In genomic region chr4:123254617-123255016, GRCm38 (mm10) we compare ENCODE assay signal across 9 mouse cellular contexts. TPM values are rescaled to one million over a fixed set of nuclear protein-coding genes. Genes with fewer than 3 reads are reported as not detected.
DNase-seq lines count a peak whose midpoint lies in the region; ATAC-seq and TF ChIP-seq lines count a peak whose summit lies in the region.
"Had no signal": no experiment of that assay in that cellular context is flagged by ENCODE, and none has a peak within 500 bp of the region (broad histone marks: within the 10 kb centered on the region; RNA-seq: fewer than 3 reads in every experiment).

No protein-coding gene starts in this region.

- intact Hi-C loops in gastrocnemius, adult 2 months (cut with DNase I), result loop anchor here (1.0 to 10.0 kb wide), 2 partner anchors 35 to 100 kb away; no protein-coding TSS in a partner anchor

- H3K27ac ChIP-seq in gastrocnemius, adult 2 months, result no peak overlapping the region
- no peak overlapping the region for H3K27ac ChIP-seq in midbrain, embryonic 11.5 days (ENCODE audit: low read depth, low read length)
- no peak overlapping the region for H3K27ac ChIP-seq in midbrain, embryonic 10.5 days (replicated peaks)
- H3K27ac ChIP-seq: lung, embryonic 15.5 days had no signal

- no peaks in the 10 kb centered on the region for H3K27me3 ChIP-seq in midbrain, embryonic 11.5 days (ENCODE audit: control insufficient read depth, insufficient read depth, low read length)
- H3K27me3 ChIP-seq in midbrain, embryonic 10.5 days (ENCODE audit: low read depth, poor library complexity, severe bottlenecking), result no peaks in the 10 kb centered on the region
- H3K27me3 ChIP-seq: lung, embryonic 15.5 days had no signal

- no peak overlapping the region for H3K4me2 ChIP-seq in midbrain, embryonic 11.5 days
- H3K4me2 ChIP-seq: lung, embryonic 15.5 days had no signal

- H3K9me3 ChIP-seq in midbrain, embryonic 11.5 days (ENCODE audit: control insufficient read depth, low read length), result no peaks in the 10 kb centered on the region
- H3K9me3 ChIP-seq in midbrain, embryonic 10.5 days (replicated peaks), result no peaks in the 10 kb centered on the region
- H3K9me3 ChIP-seq: lung, embryonic 15.5 days had no signal

- no peaks in the 10 kb centered on the region for H3K4me1 ChIP-seq in midbrain, embryonic 11.5 days (ENCODE audit: control insufficient read depth, insufficient read depth, low read length)
- H3K4me1 ChIP-seq in midbrain, embryonic 10.5 days, result no peaks in the 10 kb centered on the region

- TF ChIP-seq CTCF in gastrocnemius, adult 2 months (IDR thresholded peaks at IDR 0.05), result peak; percentile 80

- peak; percentile 38; the same call in 1 of the 2 replicates for ATAC-seq in midbrain, embryonic 11.5 days (ENCODE audit: low FRiP score)
- peak; percentile 88 for ATAC-seq in erythroblast, adult 5-6 weeks (replicated peaks; ENCODE audit: low FRiP score, poor library complexity, severe bottlenecking)

- H3K36me3 ChIP-seq in midbrain, embryonic 11.5 days (ENCODE audit: control insufficient read depth, insufficient read depth, low read length), result no peaks in the 10 kb centered on the region
- no peaks in the 10 kb centered on the region for H3K36me3 ChIP-seq in midbrain, embryonic 10.5 days
- H3K36me3 ChIP-seq: lung, embryonic 15.5 days had no signal

- DNase-seq in gastrocnemius, adult 2 months, result no peak
- no peak for DNase-seq in gastrocnemius, adult 8-10 months (ENCODE audit: low spot score in 2 of 2)
- DNase-seq in midbrain, embryonic 11.5 days (ENCODE audit: low spot score, missing footprints), result no peak
- DNase-seq in midbrain, embryonic 10.5 days (ENCODE audit: low spot score), result no peak
- peak; percentile 79 for DNase-seq in mesoderm, embryonic 11.5 days (ENCODE audit: low read depth, low spot score)
- DNase-seq in ovary, adult 18-20 months (ENCODE audit: low spot score), result no peak
- DNase-seq in urinary bladder, postnatal 4 days (ENCODE audit: low spot score in 2 of 2), result no peak

- WGBS in midbrain, embryonic 11.5 days, result 22% methylated on average over 5 of the region's 5 CpGs
- WGBS in midbrain, embryonic 10.5 days, result 35% methylated on average over 5 of the region's 5 CpGs

- no peak overlapping the region for H3K9ac ChIP-seq in midbrain, embryonic 11.5 days (ENCODE audit: low read length)
- H3K9ac ChIP-seq: lung, embryonic 15.5 days had no signal

- H3K4me3 ChIP-seq in gastrocnemius, adult 2 months, result no peak overlapping the region
- H3K4me3 ChIP-seq in midbrain, embryonic 11.5 days (ENCODE audit: low read depth, low read length), result no peak overlapping the region
- H3K4me3 ChIP-seq in midbrain, embryonic 10.5 days, result no peak overlapping the region
- H3K4me3 ChIP-seq: lung, embryonic 15.5 days had no signal

RNA-seq across cellular contexts. Expression of gene Pabpc4, which starts 7.5 kb away (rescaled TPM):
- total RNA-seq in gastrocnemius, adult 2 months (2021), result 100 to 1,000 TPM; 325 to 341 TPM
- total RNA-seq in gastrocnemius, adult 8-10 months (2022), result 100 to 1,000 TPM; 325 to 385 (median 343) TPM
- 29.6 and 40.4 TPM in 2 replicates for polyA plus RNA-seq in midbrain, embryonic 11.5 days (2014; fragmentation: Nextera tagmentation; extraction: Ambion mirVana)
- polyA plus RNA-seq in midbrain, embryonic 10.5 days (2016; fragmentation: Nextera tagmentation; extraction: Ambion mirVana), result 41.4 and 48.3 TPM in 2 replicates
- 139 and 182 TPM in 2 replicates for total RNA-seq in erythroblast, adult 5-6 weeks (2015; ENCODE audit: low replicate concordance)
- 218 and 250 TPM in 2 replicates for total RNA-seq in erythroblast, adult 5-6 weeks (2017; ENCODE audit: low replicate concordance)

RNA-seq across cellular contexts. Expression of gene Heyl, which starts 21.3 kb away (rescaled TPM):
- 1 to 10 TPM; 5.1 to 6.4 TPM for total RNA-seq in gastrocnemius, adult 2 months (2021)
- total RNA-seq in gastrocnemius, adult 8-10 months (2022), result 1 to 10 TPM; 2.9 to 4.7 (median 3.2) TPM
- 6.8 and 7.7 TPM in 2 replicates for polyA plus RNA-seq in midbrain, embryonic 11.5 days (2014; fragmentation: Nextera tagmentation; extraction: Ambion mirVana)
- polyA plus RNA-seq in midbrain, embryonic 10.5 days (2016; fragmentation: Nextera tagmentation; extraction: Ambion mirVana), result 8.0 and 9.8 TPM in 2 replicates
- total RNA-seq in erythroblast, adult 5-6 weeks (2015; ENCODE audit: low replicate concordance), result 0.21 TPM in 1 of 2 replicates, not detected in the other
- total RNA-seq in erythroblast, adult 5-6 weeks (2017; ENCODE audit: low replicate concordance), result not detected in 2 replicates

RNA-seq across cellular contexts. Expression of gene Nt5c1a, which starts 53.3 kb away (rescaled TPM):
- total RNA-seq in gastrocnemius, adult 2 months (2021), result 10 to 100 TPM; 38.8 to 53.4 TPM
- 10 to 100 TPM; 41.9 to 58.6 (median 47.2) TPM for total RNA-seq in gastrocnemius, adult 8-10 months (2022)
- polyA plus RNA-seq in midbrain, embryonic 11.5 days (2014; fragmentation: Nextera tagmentation; extraction: Ambion mirVana), result not detected in 2 replicates
- not detected in 2 replicates for polyA plus RNA-seq in midbrain, embryonic 10.5 days (2016; fragmentation: Nextera tagmentation; extraction: Ambion mirVana)
- not detected in 2 replicates for total RNA-seq in erythroblast, adult 5-6 weeks (2015; ENCODE audit: low replicate concordance)
- total RNA-seq in erythroblast, adult 5-6 weeks (2017; ENCODE audit: low replicate concordance), result not detected in 2 replicates
- polyA plus RNA-seq: lung, embryonic 15.5 days had no signal

Comparison
In these comparisons a context has a peak if more than half of its experiments do, and no peak if none do; other contexts are left out.
1. RNA of gene Nt5c1a, which starts 53.3 kb away (total RNA-seq): 38.8 to 53.4 TPM in gastrocnemius, adult 2 months and 41.9 to 58.6 TPM in gastrocnemius, adult 8-10 months; not detected in erythroblast, adult 5-6 weeks; every median in the first group is over 10 times any median in the second.